Mouse (Mus musculus): ENCODE results near the gene Sgip1. TPM values are rescaled to one million over a fixed set of nuclear protein-coding genes. Genes with fewer than 3 reads are reported as not detected.

Gene Sgip1
- polyA plus RNA-seq, 1 experiment from 2014 or later = 27.3 TPM

DNA sequence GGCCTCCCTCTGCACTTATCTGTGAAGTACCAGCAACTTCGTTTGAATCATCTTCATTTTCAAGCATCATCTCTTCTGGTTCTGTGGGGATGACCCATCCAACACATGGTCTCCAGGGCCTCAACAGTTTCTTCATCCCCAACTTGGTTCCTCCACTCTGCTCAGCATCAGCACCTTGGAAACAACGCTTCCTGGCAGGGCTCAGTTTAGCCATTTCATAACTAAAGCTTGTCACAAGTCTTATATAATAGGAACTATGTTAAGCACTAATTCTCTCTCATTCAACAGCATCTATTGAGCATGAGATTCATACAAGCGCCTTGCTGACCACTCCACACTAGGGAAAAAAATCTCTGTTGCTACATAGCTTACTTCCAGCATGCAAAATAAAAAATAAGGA is 199.2 kb downstream of the Sgip1 start:
- H3K4me3 ChIP-seq (replicated peaks) = no peak overlapping the region
- no peak overlapping the region for H3K4me2 ChIP-seq
- H3K9me3 ChIP-seq = no peaks in the 10 kb centered on the region
- no peak overlapping the region for H3K27ac ChIP-seq
- no peak overlapping the region for H3K9ac ChIP-seq
- ATAC-seq (ENCODE audit: low FRiP score) = no peak
- H3K36me3 ChIP-seq (replicated peaks) = no peaks in the 10 kb centered on the region
- H3K27me3 ChIP-seq = no peaks in the 10 kb centered on the region
- WGBS = 76% methylated on average over 3 of the region's 3 CpGs
- no peaks in the 10 kb centered on the region for H3K4me1 ChIP-seq

DNA sequence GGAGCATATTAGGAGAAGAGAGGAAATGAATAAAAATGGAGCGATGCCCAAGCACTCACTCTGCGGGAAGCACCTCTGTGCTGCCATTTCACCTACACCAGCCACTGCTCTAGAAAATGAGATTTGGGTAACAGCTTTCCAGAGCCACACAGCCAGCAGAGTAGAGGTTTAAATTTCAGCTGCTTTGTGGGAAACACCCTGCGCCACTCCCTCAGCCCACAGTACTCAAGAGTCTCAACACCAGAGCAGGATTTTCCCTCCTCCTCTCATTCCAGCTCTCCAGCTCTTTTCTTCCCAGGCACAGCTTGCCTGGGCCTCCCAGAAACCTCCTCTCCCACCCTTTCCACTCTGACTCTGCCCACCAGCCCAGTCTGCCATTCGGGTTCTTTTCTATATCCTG is 199.6 kb downstream of the Sgip1 start:
- Histone ChIP-seq H3K4me1 (no peaks in the 10 kb centered on the region), H3K4me3 (replicated peaks) (no peak overlapping the region), H3K27me3 (no peaks in the 10 kb centered on the region), H3K4me2 (no peak overlapping the region), H3K9ac (no peak overlapping the region), H3K27ac (no peak overlapping the region), H3K36me3 (replicated peaks) (no peaks in the 10 kb centered on the region), H3K9me3 (no peaks in the 10 kb centered on the region)
- 90% methylated on average over 4 of the region's 4 CpGs for WGBS
- no peak for ATAC-seq (ENCODE audit: low FRiP score)

DNA sequence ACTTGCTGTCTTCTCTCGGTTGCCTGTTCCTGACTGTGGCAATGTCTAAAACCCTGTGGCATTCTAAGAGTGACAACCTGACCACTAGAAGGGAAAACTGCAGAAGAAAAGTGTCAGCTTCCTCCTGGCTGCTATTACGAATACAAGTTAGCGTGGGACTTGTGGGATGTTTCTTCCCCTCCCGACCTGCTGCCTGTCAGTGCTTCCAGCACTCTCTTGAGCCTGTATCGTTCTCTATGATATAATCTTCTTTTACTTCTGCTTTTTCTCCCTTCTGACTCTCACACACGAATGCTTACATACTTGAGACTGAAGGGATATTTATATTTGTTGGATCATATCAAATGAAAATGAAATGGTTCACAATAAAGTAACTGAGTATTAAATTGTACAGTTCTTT is 203.2 kb downstream of the Sgip1 start:
- 85% methylated on average over 6 of the region's 6 CpGs for WGBS
- ATAC-seq (ENCODE audit: low FRiP score) = no peak

DNA sequence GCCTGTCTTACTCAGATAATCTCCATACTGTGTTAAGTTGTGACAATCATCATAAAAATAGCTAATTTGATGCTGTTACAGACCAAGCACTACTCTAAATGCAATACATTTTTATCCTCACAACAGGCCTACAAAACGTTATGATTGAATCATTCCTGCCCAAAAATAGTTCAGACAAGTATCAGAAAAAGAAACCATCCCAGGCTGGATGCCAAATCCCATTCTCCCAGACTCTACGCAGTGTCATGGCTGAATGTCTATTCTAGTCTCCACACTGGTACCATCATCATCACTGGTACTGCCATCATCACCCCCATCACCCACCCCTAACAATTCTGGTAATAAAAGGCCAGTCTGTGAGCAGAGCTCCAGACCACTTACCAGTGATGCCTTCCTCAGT is 211.4 kb downstream of the Sgip1 start:
- no peaks in the 10 kb centered on the region for H3K9me3 ChIP-seq
- no peaks in the 10 kb centered on the region for H3K4me1 ChIP-seq
- H3K36me3 ChIP-seq (replicated peaks) = no peaks in the 10 kb centered on the region
- no peak overlapping the region for H3K4me3 ChIP-seq (replicated peaks)
- no peak overlapping the region for H3K27ac ChIP-seq
- no peak for ATAC-seq (ENCODE audit: low FRiP score)
- H3K27me3 ChIP-seq = no peaks in the 10 kb centered on the region
- no peak overlapping the region for H3K4me2 ChIP-seq
- H3K9ac ChIP-seq = no peak overlapping the region
- WGBS = 84% methylated on average over 2 of the region's 2 CpGs

More for the DNA sequence above, 203.2 kb downstream of the Sgip1 start:
- no peak overlapping the region for H3K4me2 ChIP-seq
- H3K27me3 ChIP-seq = no peaks in the 10 kb centered on the region
- H3K36me3 ChIP-seq (replicated peaks) = no peaks in the 10 kb centered on the region
- H3K9ac ChIP-seq = no peak overlapping the region
- H3K4me1 ChIP-seq = no peaks in the 10 kb centered on the region
- H3K27ac ChIP-seq = no peak overlapping the region
- no peaks in the 10 kb centered on the region for H3K9me3 ChIP-seq
- no peak overlapping the region for H3K4me3 ChIP-seq (replicated peaks)

DNA sequence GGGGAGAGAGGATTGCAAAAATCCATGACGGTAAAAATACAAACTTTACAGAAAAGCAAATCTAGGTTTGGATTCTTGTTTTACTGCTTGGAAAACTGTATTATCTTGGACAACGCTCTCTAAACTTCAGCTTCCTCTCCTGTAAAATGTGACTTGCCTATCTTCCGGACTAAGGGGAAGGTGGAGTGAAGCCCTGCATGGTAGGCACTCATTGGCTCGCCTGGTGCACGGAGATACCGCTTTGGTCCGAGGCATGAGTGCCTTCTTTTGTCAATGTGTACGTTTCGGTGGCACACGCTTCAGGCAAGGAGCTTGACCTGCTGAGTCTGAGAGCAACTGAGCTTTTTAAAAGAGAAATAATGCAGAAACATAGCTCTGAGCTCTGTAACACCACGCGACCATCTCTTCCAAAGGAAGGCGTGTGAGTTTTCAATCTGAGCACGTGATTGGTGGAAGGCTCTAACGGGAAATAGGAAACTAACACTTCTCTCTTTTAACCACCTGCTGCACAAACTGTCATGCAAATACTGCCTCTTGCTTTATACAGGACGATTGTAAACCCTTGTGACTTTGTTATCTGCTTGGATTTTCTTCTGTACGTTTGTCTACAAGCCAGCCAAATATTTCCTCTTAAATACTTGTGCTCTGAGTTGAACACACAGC is 214.3 kb downstream of the Sgip1 start:
- no peaks in the 10 kb centered on the region for H3K36me3 ChIP-seq (replicated peaks)
- H3K9me3 ChIP-seq = no peaks in the 10 kb centered on the region
- WGBS = 75% methylated on average over 17 of the region's 17 CpGs
- H3K4me1 ChIP-seq = no peaks in the 10 kb centered on the region
- H3K4me2 ChIP-seq = no peak overlapping the region
- no peak overlapping the region for H3K27ac ChIP-seq
- H3K4me3 ChIP-seq (replicated peaks) = no peak overlapping the region
- no peak overlapping the region for H3K9ac ChIP-seq
- H3K27me3 ChIP-seq = no peaks in the 10 kb centered on the region
- no peak for ATAC-seq (ENCODE audit: low FRiP score)

DNA sequence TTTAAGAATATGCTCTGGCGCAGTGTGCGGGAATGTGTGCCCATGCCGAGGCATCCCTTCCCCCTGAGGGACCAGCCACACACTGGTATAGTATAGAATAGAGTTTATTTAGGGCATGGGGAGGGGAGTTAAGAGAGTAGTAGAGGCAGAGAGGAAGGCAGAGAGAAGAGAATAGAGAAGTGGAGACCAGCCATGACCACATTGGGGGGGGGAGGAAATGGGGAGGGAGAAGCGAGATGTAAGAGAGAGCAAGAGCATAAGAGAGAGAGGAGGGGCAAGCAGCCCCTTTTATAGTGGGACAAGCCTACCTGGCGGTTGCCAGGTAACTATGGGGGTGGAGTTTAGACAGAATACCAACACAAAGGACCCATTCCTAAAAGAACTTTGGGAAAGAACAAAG is 218.3 kb downstream of the Sgip1 start:
- WGBS = 88% methylated on average over 5 of the region's 5 CpGs
- Histone ChIP-seq H3K36me3 (replicated peaks) (no peaks in the 10 kb centered on the region), H3K4me1 (no peaks in the 10 kb centered on the region), H3K27ac (no peak overlapping the region), H3K9ac (no peak overlapping the region), H3K4me2 (no peak overlapping the region), H3K4me3 (replicated peaks) (no peak overlapping the region), H3K9me3 (no peaks in the 10 kb centered on the region), H3K27me3 (no peaks in the 10 kb centered on the region)
- ATAC-seq (ENCODE audit: low FRiP score) = no peak

DNA sequence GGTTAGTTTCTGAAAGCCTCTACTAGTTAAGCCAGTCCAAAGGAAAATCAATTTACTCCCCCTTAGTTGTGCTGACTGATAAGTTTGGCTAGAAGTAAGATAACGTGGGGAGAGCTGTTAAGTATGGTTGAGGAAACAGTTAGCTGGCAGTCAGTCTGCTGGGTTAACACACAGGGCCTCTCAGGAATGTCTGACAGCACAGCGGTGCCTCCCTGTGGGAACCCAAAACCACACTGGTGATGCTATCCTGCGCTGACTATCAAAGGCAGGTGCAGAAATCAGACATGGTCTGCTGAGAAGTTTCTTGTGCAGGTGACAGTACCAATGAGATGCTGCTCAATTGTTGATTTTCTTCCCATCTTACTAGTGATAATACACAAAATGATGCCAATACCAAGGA is 223.1 kb downstream of the Sgip1 start:
- ATAC-seq (ENCODE audit: low FRiP score) = no peak
- Histone ChIP-seq H3K9me3 (no peaks in the 10 kb centered on the region), H3K36me3 (replicated peaks) (no peaks in the 10 kb centered on the region), H3K4me3 (replicated peaks) (no peak overlapping the region), H3K9ac (no peak overlapping the region), H3K4me2 (no peak overlapping the region), H3K27me3 (peaks cover 9% of the 10 kb centered on the region; the same call in 1 of the 2 replicates), H3K27ac (no peak overlapping the region), H3K4me1 (no peaks in the 10 kb centered on the region)
- WGBS = 79% methylated on average over 3 of the region's 3 CpGs

DNA sequence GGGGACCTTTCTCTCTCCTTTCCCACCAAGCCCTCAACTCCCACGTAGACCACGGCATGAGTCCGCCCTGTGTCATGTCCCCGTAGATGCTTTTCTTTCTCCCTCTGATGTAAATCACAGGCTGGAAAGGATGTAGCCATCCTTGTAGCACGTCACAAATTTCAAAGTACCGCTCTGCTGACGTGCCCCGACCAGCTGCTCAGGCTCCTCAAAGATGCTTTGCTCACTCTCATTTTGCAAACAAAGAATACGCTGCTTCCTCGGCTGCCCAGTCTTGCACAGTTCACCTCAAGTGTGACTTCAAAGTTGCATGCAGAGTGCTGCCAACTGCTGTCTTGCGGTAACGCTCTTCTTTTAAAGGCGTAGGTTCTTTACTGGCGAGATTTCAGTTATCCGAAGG is 226.7 kb downstream of the Sgip1 start:
- ATAC-seq (ENCODE audit: low FRiP score) = no peak
- peaks cover 11% of the 10 kb centered on the region; the same call in 1 of the 2 replicates for H3K27me3 ChIP-seq
- no peak overlapping the region for H3K4me2 ChIP-seq
- no peak overlapping the region for H3K27ac ChIP-seq
- H3K4me1 ChIP-seq = no peaks in the 10 kb centered on the region
- H3K4me3 ChIP-seq (replicated peaks) = no peak overlapping the region
- WGBS = 88% methylated on average over 15 of the region's 15 CpGs
- no peaks in the 10 kb centered on the region for H3K36me3 ChIP-seq (replicated peaks)
- H3K9me3 ChIP-seq = no peaks in the 10 kb centered on the region
- no peak overlapping the region for H3K9ac ChIP-seq

DNA sequence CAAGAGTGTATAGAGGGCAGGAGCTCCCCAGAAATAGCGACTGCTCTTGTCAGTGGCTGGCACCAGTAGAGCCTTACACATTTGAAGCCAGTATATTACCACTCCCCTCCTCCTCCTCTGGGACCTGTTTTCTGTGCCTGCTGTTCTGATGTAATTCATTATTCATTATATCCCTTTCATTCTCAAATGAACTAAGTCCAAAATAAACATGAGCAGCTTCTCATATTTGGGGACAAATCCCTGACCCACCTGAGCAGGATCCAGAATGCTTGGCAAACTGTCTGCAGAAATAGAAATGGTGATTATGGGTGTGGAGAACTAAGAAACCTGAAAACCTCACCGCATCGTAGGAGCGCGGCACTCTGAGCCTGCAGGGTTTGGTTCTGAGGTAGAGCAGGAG is 228.5 kb downstream of the Sgip1 start:
- H3K9ac ChIP-seq = no peak overlapping the region
- no peak overlapping the region for H3K4me2 ChIP-seq
- no peak overlapping the region for H3K4me3 ChIP-seq (replicated peaks)
- 94% methylated on average over 5 of the region's 5 CpGs for WGBS
- ATAC-seq (ENCODE audit: low FRiP score) = no peak
- no peaks in the 10 kb centered on the region for H3K9me3 ChIP-seq
- no peaks in the 10 kb centered on the region for H3K4me1 ChIP-seq
- H3K27ac ChIP-seq = no peak overlapping the region
- no peaks in the 10 kb centered on the region for H3K36me3 ChIP-seq (replicated peaks)
- H3K27me3 ChIP-seq = peaks cover 16% of the 10 kb centered on the region

DNA sequence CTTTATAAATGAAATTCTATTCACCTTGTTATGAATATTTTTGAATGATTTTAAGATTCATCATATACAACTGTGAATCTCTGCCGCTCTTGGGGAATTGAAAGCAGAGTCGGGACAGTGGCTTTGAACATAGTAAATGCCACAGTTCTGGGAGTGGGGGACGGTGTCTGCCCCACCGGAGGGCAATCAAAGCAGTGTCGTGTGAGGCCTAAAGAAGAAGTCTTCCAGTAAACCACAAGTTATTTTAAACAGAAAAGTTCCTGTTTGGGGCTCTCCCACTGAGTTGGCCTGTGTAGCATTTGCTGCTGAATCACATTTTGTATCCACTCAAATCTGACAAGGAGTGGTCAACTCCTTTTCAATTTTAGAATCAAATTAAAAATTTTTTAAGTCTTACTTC is 230.1 kb downstream of the Sgip1 start:
- Histone ChIP-seq H3K9ac (no peak overlapping the region), H3K36me3 (replicated peaks) (no peaks in the 10 kb centered on the region), H3K27ac (no peak overlapping the region), H3K4me3 (replicated peaks) (no peak overlapping the region), H3K4me1 (peaks cover 2% of the 10 kb centered on the region), H3K27me3 (peaks cover 16% of the 10 kb centered on the region), H3K9me3 (no peaks in the 10 kb centered on the region), H3K4me2 (no peak overlapping the region)
- 73% methylated on average over 5 of the region's 5 CpGs for WGBS
- ATAC-seq (ENCODE audit: low FRiP score) = no peak

DNA sequence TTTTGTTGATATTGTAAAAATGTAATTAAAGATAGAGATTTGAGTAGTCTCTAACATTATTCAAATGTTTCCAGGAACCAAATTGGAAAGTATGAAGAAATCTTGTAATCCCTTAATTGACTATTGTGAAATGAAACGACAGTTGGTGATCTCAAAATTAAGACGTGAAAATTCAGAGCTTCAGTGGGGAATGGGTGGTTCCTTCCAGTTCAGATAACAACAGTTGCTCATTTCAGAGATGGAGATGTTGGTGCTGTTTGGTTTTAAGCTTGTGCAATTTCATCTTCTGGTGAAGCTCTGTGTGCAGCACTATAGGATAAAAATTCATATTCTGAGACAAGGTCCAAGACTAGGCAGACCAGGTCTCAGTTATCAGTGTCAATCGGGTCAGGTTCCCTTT is 231.0 kb downstream of the Sgip1 start:
- 71% methylated on average over 3 of the region's 3 CpGs for WGBS
- Histone ChIP-seq H3K27me3 (peaks cover 16% of the 10 kb centered on the region), H3K9me3 (no peaks in the 10 kb centered on the region), H3K4me2 (no peak overlapping the region), H3K27ac (no peak overlapping the region), H3K9ac (no peak overlapping the region), H3K4me3 (replicated peaks) (no peak overlapping the region), H3K4me1 (peaks cover 10% of the 10 kb centered on the region), H3K36me3 (replicated peaks) (no peaks in the 10 kb centered on the region)
- no peak for ATAC-seq (ENCODE audit: low FRiP score)

DNA sequence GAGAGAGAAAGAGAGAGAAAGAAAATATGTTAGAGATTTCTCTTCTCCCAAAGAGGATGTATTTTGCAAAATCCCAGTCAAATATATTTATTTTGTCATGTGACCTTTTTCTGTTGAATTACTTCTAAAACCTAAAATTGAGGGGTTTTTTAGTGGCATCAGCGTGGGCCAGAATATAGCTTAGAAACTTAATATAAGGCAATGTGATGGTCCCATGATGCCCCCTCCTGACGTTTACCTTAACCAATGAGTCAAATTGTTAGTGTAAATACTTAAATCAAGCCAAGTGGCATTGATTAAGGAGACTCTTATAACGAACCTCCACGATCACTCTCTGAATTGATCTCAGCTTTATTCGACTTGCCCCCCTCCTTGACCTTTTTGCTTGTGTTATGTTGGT is 233.1 kb downstream of the Sgip1 start:
- H3K27ac ChIP-seq = no peak overlapping the region
- no peak overlapping the region for H3K4me2 ChIP-seq
- no peaks in the 10 kb centered on the region for H3K36me3 ChIP-seq (replicated peaks)
- ATAC-seq (ENCODE audit: low FRiP score) = no peak
- H3K9ac ChIP-seq = no peak overlapping the region
- H3K9me3 ChIP-seq = no peaks in the 10 kb centered on the region
- no peak overlapping the region for H3K4me3 ChIP-seq (replicated peaks)
- H3K4me1 ChIP-seq = peaks cover 25% of the 10 kb centered on the region
- WGBS = 46% methylated on average over 5 of the region's 5 CpGs
- peaks cover 29% of the 10 kb centered on the region for H3K27me3 ChIP-seq
